Mouse (Mus musculus) forebrain, embryonic 12.5 days (tissue): ENCODE results near the gene Rnf10. TPM values are rescaled to one million over a fixed set of nuclear protein-coding genes. Genes with fewer than 3 reads are reported as not detected.

Experiments used
- ATAC-seq: fragments of 200-750 bp; cut with Nextera tagmentation; 2 replicates; pipeline ENCODE4 v1.8.0; 2017; ENCODE audit warnings: moderate TSS enrichment; ENCODE audit not compliant: low FRiP score
- H3K27ac ChIP-seq: fragments of 300-500 bp; sonication (generic); 2 replicates; pipeline ENCODE4 v1.5.1; 2016; ENCODE audit warnings: mild to moderate bottlenecking
- H3K27me3 ChIP-seq: fragments of 300-500 bp; sonication (generic); 2 replicates; pipeline ENCODE4 v1.6.1; 2016; ENCODE audit warnings: mild to moderate bottlenecking
- H3K36me3 ChIP-seq: fragments of 300-500 bp; sonication (generic); replicated peaks from 2 replicates; pipeline ENCODE4 v1.6.1; 2016; ENCODE audit warnings: mild to moderate bottlenecking
- H3K4me1 ChIP-seq: fragments of 300-500 bp; sonication (generic); 2 replicates; pipeline ENCODE4 v1.6.1; 2016
- H3K4me2 ChIP-seq: fragments of 300-500 bp; sonication (generic); 2 replicates; pipeline ENCODE4 v1.6.1; 2016; ENCODE audit warnings: mild to moderate bottlenecking, moderate library complexity
- H3K4me3 ChIP-seq: fragments of 300-500 bp; sonication (generic); replicated peaks from 2 replicates; pipeline ENCODE4 v1.5.1; 2016; ENCODE audit warnings: mild to moderate bottlenecking
- H3K9ac ChIP-seq: fragments of 300-500 bp; sonication (generic); 2 replicates; pipeline ENCODE4 v1.6.1; 2016; ENCODE audit warnings: mild to moderate bottlenecking
- H3K9me3 ChIP-seq: fragments of 300-500 bp; sonication (generic); 2 replicates; pipeline ENCODE4 v1.6.1; 2016
- WGBS: fragments of 180-500 bp; shearing (Covaris S2); methylation state at CpG from one replicate; pipeline ENCODE4 v1.1.7; 2016; 5-methylcytosine and 5-hydroxymethylcytosine counted together
- polyA plus RNA-seq: library from polyadenylated mRNA; unstranded; fragments of >200 nt; fragmentation: Nextera tagmentation; extraction: Ambion mirVana; gene quantifications from 2 replicates; pipeline ENCODE4 v1.2.1, GENCODE M21; 2016

Rnf10 gene
- polyA plus RNA-seq, 1 experiment from 2014 or later = 187 TPM

- no peak for ATAC-seq
- Histone ChIP-seq H3K27me3 (peaks cover 42% of the 10 kb centered on the region), H3K27ac (no peak overlapping the region), H3K4me1 (peaks cover 15% of the 10 kb centered on the region), H3K4me3 (no peak overlapping the region), H3K9me3 (no peaks in the 10 kb centered on the region), H3K36me3 (no peaks in the 10 kb centered on the region), H3K4me2 (no peak overlapping the region), H3K9ac (no peak overlapping the region)
- 54% methylated on average over 15 of the region's 15 CpGs for WGBS
These were observed 41.7 kb downstream of the Rnf10 start for GRCm38 (mm10) chr5:115230830-115231551.

GRCm38 (mm10) chr5:115222485-115222884 is 50.2 kb downstream of the Rnf10 start:
- Histone ChIP-seq H3K4me1 (peaks cover 5% of the 10 kb centered on the region; the same call in 1 of the 2 replicates), H3K9me3 (no peaks in the 10 kb centered on the region), H3K4me3 (no peak overlapping the region), H3K36me3 (no peaks in the 10 kb centered on the region), H3K4me2 (no peak overlapping the region), H3K9ac (no peak overlapping the region), H3K27ac (no peak overlapping the region), H3K27me3 (peaks cover 4% of the 10 kb centered on the region)
- 83% methylated on average over 3 of the region's 3 CpGs for WGBS
- no peak for ATAC-seq

- H3K36me3 ChIP-seq = no peaks in the 10 kb centered on the region
- no peak overlapping the region for H3K4me2 ChIP-seq
- ATAC-seq = no peak
- peaks cover 7% of the 10 kb centered on the region for H3K27me3 ChIP-seq
- no peak overlapping the region for H3K27ac ChIP-seq
- H3K9ac ChIP-seq = no peak overlapping the region
- H3K4me1 ChIP-seq = peaks cover 5% of the 10 kb centered on the region
- 48% methylated on average over 13 of the region's 13 CpGs for WGBS
- H3K9me3 ChIP-seq = no peaks in the 10 kb centered on the region
- H3K4me3 ChIP-seq = no peak overlapping the region
These were observed 51.6 kb downstream of the Rnf10 start for GRCm38 (mm10) chr5:115220931-115221640.

- Histone ChIP-seq H3K9ac (no peak overlapping the region), H3K27ac (no peak overlapping the region), H3K27me3 (peaks cover 22% of the 10 kb centered on the region), H3K4me3 (no peak overlapping the region), H3K9me3 (no peaks in the 10 kb centered on the region), H3K4me1 (peaks cover 15% of the 10 kb centered on the region), H3K4me2 (no peak overlapping the region), H3K36me3 (no peaks in the 10 kb centered on the region)
- no peak for ATAC-seq
- 93% methylated on average over 12 of the region's 12 CpGs for WGBS
These were observed 54.7 kb downstream of the Rnf10 start for GRCm38 (mm10) chr5:115217998-115218397.

GRCm38 (mm10) chr5:115215273-115216185 is 57.2 kb downstream of the Rnf10 start:
- Histone ChIP-seq H3K4me3 (peak overlapping the region; percentile 43), H3K27ac (no peak overlapping the region)
- 9% methylated on average over 27 of the region's 27 CpGs for WGBS

GRCm38 (mm10) chr5:115214864-115215263 is 57.8 kb downstream of the Rnf10 start:
- peak; percentile 76 for ATAC-seq
- peak overlapping the region; percentile 67 for H3K4me2 ChIP-seq
- whole genome bisulfite sequencing = under 1% methylated on average over 17 of the region's 17 CpGs
- peaks cover 36% of the 10 kb centered on the region for H3K27me3 ChIP-seq
- peaks cover 10% of the 10 kb centered on the region for H3K4me1 ChIP-seq
- H3K27ac ChIP-seq = peak overlapping the region; percentile 54; the same call in 1 of the 2 replicates
- H3K9ac ChIP-seq = peak overlapping the region; percentile 61
- H3K36me3 ChIP-seq = no peaks in the 10 kb centered on the region
- no peaks in the 10 kb centered on the region for H3K9me3 ChIP-seq
- peak overlapping the region; percentile 43 for H3K4me3 ChIP-seq

More at GRCm38 (mm10) chr5:115215273-115216185, 57.2 kb downstream of the Rnf10 start:
- Histone ChIP-seq H3K4me2 (peak overlapping the region; percentile 67), H3K4me1 (peaks cover 10% of the 10 kb centered on the region), H3K36me3 (no peaks in the 10 kb centered on the region), H3K9me3 (no peaks in the 10 kb centered on the region), H3K27me3 (peaks cover 36% of the 10 kb centered on the region), H3K9ac (peak overlapping the region; percentile 61)
- peak; percentile 68 for ATAC-seq

- peaks cover 13% of the 10 kb centered on the region for H3K4me1 ChIP-seq
- H3K9ac ChIP-seq = no peak overlapping the region
- no peak overlapping the region for H3K4me2 ChIP-seq
- ATAC-seq = no peak
- no peak overlapping the region for H3K27ac ChIP-seq
- no peaks in the 10 kb centered on the region for H3K9me3 ChIP-seq
- no peaks in the 10 kb centered on the region for H3K36me3 ChIP-seq
- no peak overlapping the region for H3K4me3 ChIP-seq
- H3K27me3 ChIP-seq = peaks cover 33% of the 10 kb centered on the region
- WGBS = 68% methylated on average over 4 of the region's 4 CpGs
These were observed 59.8 kb downstream of the Rnf10 start for GRCm38 (mm10) chr5:115212861-115213260.

- H3K27me3 ChIP-seq = peaks cover 31% of the 10 kb centered on the region
- 0 out of 2 replicates have a peak overlapping the region, but pooled peaks have one; percentile 8 for H3K27ac ChIP-seq
- peaks cover 14% of the 10 kb centered on the region for H3K4me1 ChIP-seq
- H3K4me3 ChIP-seq = no peak overlapping the region
- no peak for ATAC-seq
- H3K4me2 ChIP-seq = no peak overlapping the region
- H3K9ac ChIP-seq = no peak overlapping the region
- no peaks in the 10 kb centered on the region for H3K9me3 ChIP-seq
- no peaks in the 10 kb centered on the region for H3K36me3 ChIP-seq
- WGBS = 87% methylated on average over 9 of the region's 9 CpGs
These were observed 60.2 kb downstream of the Rnf10 start for GRCm38 (mm10) chr5:115212451-115212850.

GRCm38 (mm10) chr5:115210380-115210779 is 62.3 kb downstream of the Rnf10 start:
- ATAC-seq = no peak
- 9% methylated on average over 1 of the region's 1 CpGs for WGBS
- H3K27ac ChIP-seq = no peak overlapping the region
- H3K4me2 ChIP-seq = no peak overlapping the region
- no peak overlapping the region for H3K4me3 ChIP-seq
- no peaks in the 10 kb centered on the region for H3K9me3 ChIP-seq
- H3K9ac ChIP-seq = no peak overlapping the region
- H3K27me3 ChIP-seq = peaks cover 25% of the 10 kb centered on the region
- peaks cover 11% of the 10 kb centered on the region for H3K4me1 ChIP-seq
- H3K36me3 ChIP-seq = no peaks in the 10 kb centered on the region

GRCm38 (mm10) chr5:115208601-115209000 is 64.1 kb downstream of the Rnf10 start:
- no peak overlapping the region for H3K4me2 ChIP-seq
- H3K9ac ChIP-seq = no peak overlapping the region
- H3K4me3 ChIP-seq = no peak overlapping the region
- peaks cover 22% of the 10 kb centered on the region for H3K27me3 ChIP-seq
- H3K4me1 ChIP-seq = peaks cover 25% of the 10 kb centered on the region
- whole genome bisulfite sequencing = 67% methylated on average over 5 of the region's 5 CpGs
- H3K9me3 ChIP-seq = no peaks in the 10 kb centered on the region
- no peaks in the 10 kb centered on the region for H3K36me3 ChIP-seq
- no peak for ATAC-seq
- H3K27ac ChIP-seq = no peak overlapping the region

GRCm38 (mm10) chr5:115207892-115208291 is 64.8 kb downstream of the Rnf10 start:
- ATAC-seq = no peak
- H3K36me3 ChIP-seq = no peaks in the 10 kb centered on the region
- H3K4me2 ChIP-seq = no peak overlapping the region
- 17% methylated on average over 9 of the region's 16 CpGs for WGBS
- H3K27ac ChIP-seq = no peak overlapping the region
- H3K4me3 ChIP-seq = no peak overlapping the region
- peaks cover 22% of the 10 kb centered on the region for H3K27me3 ChIP-seq
- H3K4me1 ChIP-seq = peaks cover 25% of the 10 kb centered on the region
- H3K9ac ChIP-seq = no peak overlapping the region
- no peaks in the 10 kb centered on the region for H3K9me3 ChIP-seq

- no peaks in the 10 kb centered on the region for H3K36me3 ChIP-seq
- peaks cover 16% of the 10 kb centered on the region for H3K27me3 ChIP-seq
- H3K27ac ChIP-seq = no peak overlapping the region
- H3K9ac ChIP-seq = no peak overlapping the region
- H3K9me3 ChIP-seq = no peaks in the 10 kb centered on the region
- ATAC-seq = no peak
- H3K4me1 ChIP-seq = peaks cover 25% of the 10 kb centered on the region
- H3K4me2 ChIP-seq = no peak overlapping the region
- WGBS = 56% methylated on average over 5 of the region's 5 CpGs
- no peak overlapping the region for H3K4me3 ChIP-seq
These were observed 65.5 kb downstream of the Rnf10 start for GRCm38 (mm10) chr5:115207244-115207643.
